Mouse (Mus musculus): ENCODE measurements around the gene Zmym4. TPM values are rescaled to one million over a fixed set of nuclear protein-coding genes. Genes with fewer than 3 reads are reported as not detected.
"Not testable (repeated sequence)": the region's sequence is repeated elsewhere in the genome, so short reads cannot be mapped to it uniquely, and the experiment has no call there.

The Zmym4 gene
- total and polyA plus RNA-seq, 3 experiments, result 13.6 to 22.8 (median 18.0) TPM

DNA sequence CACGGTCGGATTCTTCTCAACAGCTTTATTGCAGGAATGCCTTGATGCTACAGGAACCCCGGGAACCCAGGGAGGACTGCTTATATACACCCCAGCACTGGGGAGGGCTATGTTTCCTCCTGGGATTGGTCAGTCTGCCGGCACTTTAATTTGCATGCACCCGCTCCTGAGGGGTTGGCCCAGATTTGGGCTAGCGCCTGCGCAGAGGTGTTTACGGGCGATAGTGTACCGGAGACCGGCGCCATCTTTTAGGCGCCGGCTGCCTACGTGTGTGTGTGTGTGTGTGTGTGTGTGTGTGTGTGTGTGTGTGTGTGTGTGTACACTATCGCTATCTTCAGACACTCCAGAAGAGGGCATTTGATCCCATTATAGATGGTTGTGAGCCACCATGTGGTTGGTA, 31.4 kb upstream of the Zmym4 start:
- H3K4me2 ChIP-seq (ENCODE audit: insufficient read depth, low read depth, poor library complexity, severe bottlenecking); H3K27me3 ChIP-seq (replicated peaks); H3K36me3 ChIP-seq (replicated peaks in 1 of 2; ENCODE audit: control insufficient read depth in 1 of 2, insufficient read depth in 1 of 2, low read length in 1 of 2); in situ Hi-C loops (cut with MboI; ENCODE audit: low pct_ligation_motif_present, low pct_unique_long_range_greater_than_20kb, low sequenced_read_pairs); H3K27ac ChIP-seq (ENCODE audit: insufficient read depth, low read depth); H3K9me3 ChIP-seq (replicated peaks; ENCODE audit: low read length); H3K4me3 ChIP-seq (replicated peaks in 1 of 3; ENCODE audit: low read depth in 2 of 3, low read length in 2 of 3, poor library complexity in 1 of 3); dilution Hi-C loops (cut with MboI; ENCODE audit: extremely low pct_ligation_motif_present, extremely low pct_unique_long_range_greater_than_20kb, low sequenced_read_pairs); DNase-seq (ENCODE audit: extremely low read depth); H3K9ac ChIP-seq (ENCODE audit: insufficient read depth, low read depth); H3K79me2 ChIP-seq (replicated peaks; ENCODE audit: control insufficient read depth, extremely low read depth, insufficient read depth, poor library complexity, severe bottlenecking): not testable (repeated sequence)
- peaks cover 3 to 10% of the 10 kb centered on the region in 2 experiments; a peak in 3 of 4 replicates for H3K4me1 ChIP-seq (ENCODE audit: control insufficient read depth in 1 of 2, insufficient read depth in 2 of 2)

DNA sequence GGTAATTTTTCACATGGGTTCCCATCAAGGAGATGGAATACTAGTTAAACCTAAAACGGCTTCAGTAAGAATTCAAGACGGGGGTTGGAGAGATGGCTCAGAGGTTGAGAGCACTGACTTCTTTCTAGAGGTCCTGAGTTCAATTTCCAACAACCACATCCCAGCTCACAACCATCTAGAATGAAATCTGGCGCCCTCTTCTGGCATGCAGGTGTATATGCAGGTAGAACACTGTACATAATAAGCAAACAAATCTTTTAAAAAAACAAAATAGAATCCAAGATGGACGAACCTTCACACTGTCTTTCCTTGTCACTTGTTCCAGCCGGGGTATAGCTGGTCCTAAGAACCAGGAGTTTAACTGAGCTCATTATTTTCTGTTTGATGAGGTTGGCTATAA, 24.4 kb upstream of the Zmym4 start:
- no peaks in the 10 kb centered on the region for H3K9me3 ChIP-seq (replicated peaks; ENCODE audit: low read length)
- no peaks in the 10 kb centered on the region for H3K79me2 ChIP-seq (replicated peaks; ENCODE audit: control insufficient read depth, extremely low read depth, insufficient read depth, poor library complexity, severe bottlenecking)
- no peak for DNase-seq (ENCODE audit: extremely low read depth)
- no peak for TF ChIP-seq SMC3 (IDR thresholded peaks at IDR 0.05; ENCODE audit: low read depth, low read length)
- dilution Hi-C loops (cut with MboI; ENCODE audit: extremely low pct_ligation_motif_present, extremely low pct_unique_long_range_greater_than_20kb, low sequenced_read_pairs), result no loop called here
- H3K9ac ChIP-seq (ENCODE audit: insufficient read depth, low read depth), result no peak overlapping the region
- H3K36me3 ChIP-seq (replicated peaks in 1 of 2; ENCODE audit: control insufficient read depth in 1 of 2, insufficient read depth in 1 of 2, low read length in 1 of 2), result no peaks in the 10 kb centered on the region
- H3K27ac ChIP-seq (ENCODE audit: insufficient read depth, low read depth), result no peak overlapping the region
- in situ Hi-C loops (cut with MboI; ENCODE audit: low pct_ligation_motif_present, low pct_unique_long_range_greater_than_20kb, low sequenced_read_pairs), result no loop called here
- H3K4me3 ChIP-seq (replicated peaks in 1 of 3; ENCODE audit: low read depth in 2 of 3, low read length in 2 of 3, poor library complexity in 1 of 3), result no peak overlapping the region
- no peak overlapping the region for H3K4me2 ChIP-seq (ENCODE audit: insufficient read depth, low read depth, poor library complexity, severe bottlenecking)
- H3K4me1 ChIP-seq (ENCODE audit: control insufficient read depth in 1 of 2, insufficient read depth in 2 of 2), result peaks cover 0 to 14% of the 10 kb centered on the region in 2 experiments; a peak in 1 of 4 replicates
- H3K27me3 ChIP-seq (replicated peaks), result no peaks in the 10 kb centered on the region

DNA sequence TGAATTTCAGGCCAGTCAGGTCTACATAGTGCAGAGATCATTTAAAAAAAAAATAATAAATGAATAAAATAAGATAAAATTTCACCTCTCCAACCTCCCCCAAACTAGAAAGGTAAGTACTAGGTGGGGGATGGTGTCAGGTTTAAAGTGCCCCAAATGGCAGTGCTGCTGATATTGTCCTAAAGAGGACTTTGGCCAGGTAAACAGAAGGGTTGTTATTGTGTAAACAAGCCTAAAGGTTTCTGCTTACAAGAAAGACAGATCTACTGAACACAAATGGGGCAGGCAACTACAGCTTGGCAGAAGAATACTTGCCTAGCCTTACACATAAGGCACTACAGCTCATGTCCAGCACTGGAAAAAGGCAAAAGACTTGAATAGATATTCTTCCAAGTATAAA, 22.6 kb upstream of the Zmym4 start:
- no peaks in the 10 kb centered on the region for H3K9me3 ChIP-seq (replicated peaks; ENCODE audit: low read length)
- dilution Hi-C loops (cut with MboI; ENCODE audit: extremely low pct_ligation_motif_present, extremely low pct_unique_long_range_greater_than_20kb, low sequenced_read_pairs) (no loop called here), in situ Hi-C loops (cut with MboI; ENCODE audit: low pct_ligation_motif_present, low pct_unique_long_range_greater_than_20kb, low sequenced_read_pairs) (no loop called here)

DNA sequence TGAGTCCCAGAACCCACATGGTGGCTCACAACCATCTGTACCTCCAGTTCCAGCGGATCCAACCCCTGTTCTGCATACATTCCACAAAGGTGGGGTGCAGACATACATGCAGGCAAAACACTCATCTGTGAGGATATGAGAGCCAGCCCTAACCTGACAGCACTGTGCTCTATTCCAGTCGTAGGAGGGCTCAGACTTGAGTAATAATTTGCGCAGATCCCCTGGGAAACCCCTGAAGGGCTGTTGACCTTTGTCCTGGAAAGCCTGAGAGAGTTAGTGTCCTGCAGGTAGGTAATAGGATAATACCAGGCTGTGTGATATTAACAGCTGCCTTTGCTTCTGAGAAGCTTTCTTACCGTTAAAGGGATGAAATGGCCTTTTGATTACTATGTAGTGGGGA, 20.6 kb upstream of the Zmym4 start:
- Histone ChIP-seq H3K79me2 (replicated peaks; ENCODE audit: control insufficient read depth, extremely low read depth, insufficient read depth, poor library complexity, severe bottlenecking) (no peaks in the 10 kb centered on the region), H3K4me3 (replicated peaks in 1 of 3; ENCODE audit: low read depth in 2 of 3, low read length in 2 of 3, poor library complexity in 1 of 3) (no peak overlapping the region), H3K4me2 (ENCODE audit: insufficient read depth, low read depth, poor library complexity, severe bottlenecking) (no peak overlapping the region), H3K4me1 (ENCODE audit: control insufficient read depth in 1 of 2, insufficient read depth in 2 of 2) (peaks cover 0 to 5% of the 10 kb centered on the region in 2 experiments; a peak in 1 of 4 replicates), H3K36me3 (replicated peaks in 1 of 2; ENCODE audit: control insufficient read depth in 1 of 2, insufficient read depth in 1 of 2, low read length in 1 of 2) (no peaks in the 10 kb centered on the region), H3K27me3 (replicated peaks) (no peaks in the 10 kb centered on the region), H3K9me3 (replicated peaks; ENCODE audit: low read length) (no peaks in the 10 kb centered on the region), H3K9ac (ENCODE audit: insufficient read depth, low read depth) (no peak overlapping the region), H3K27ac (ENCODE audit: insufficient read depth, low read depth) (no peak overlapping the region)
- no peak for DNase-seq (ENCODE audit: extremely low read depth)
- in situ Hi-C loops (cut with MboI; ENCODE audit: low pct_ligation_motif_present, low pct_unique_long_range_greater_than_20kb, low sequenced_read_pairs) (no loop called here), dilution Hi-C loops (cut with MboI; ENCODE audit: extremely low pct_ligation_motif_present, extremely low pct_unique_long_range_greater_than_20kb, low sequenced_read_pairs) (no loop called here)
- TF ChIP-seq MYC (IDR thresholded peaks at IDR 0.05; ENCODE audit: low read depth, low read length) (no peak), TBP (conservative IDR thresholded peaks at IDR 0.05; ENCODE audit: low read depth, low read length) (no peak), RAD21 (IDR thresholded peaks at IDR 0.05; ENCODE audit: low read depth, low read length) (no peak), KAT2A (IDR thresholded peaks at IDR 0.05; ENCODE audit: insufficient replicate concordance, low read length) (no peak), PAX5 (IDR thresholded peaks at IDR 0.05; ENCODE audit: low read length) (no peak), ELF1 (IDR thresholded peaks at IDR 0.05; ENCODE audit: low read depth, low read length) (no peak), GABPA (IDR thresholded peaks at IDR 0.05; ENCODE audit: insufficient replicate concordance, low read depth, low read length) (no peak), E2F4 (IDR thresholded peaks at IDR 0.05; ENCODE audit: insufficient replicate concordance, low read depth, low read length) (no peak), ZNF384 (IDR thresholded peaks at IDR 0.05; ENCODE audit: low read depth, low read length) (no peak), HCFC1 (IDR thresholded peaks at IDR 0.05; ENCODE audit: low read depth, low read length) (no peak), MXI1 (IDR thresholded peaks at IDR 0.05; ENCODE audit: low read depth, low read length) (no peak), TCF12 (IDR thresholded peaks at IDR 0.05; ENCODE audit: low read depth, low read length) (no peak), ZMIZ1 (IDR thresholded peaks at IDR 0.05; ENCODE audit: low read depth, low read length) (no peak), JUN (IDR thresholded peaks at IDR 0.05; ENCODE audit: insufficient read depth, low read depth, low read length) (no peak), JUND (conservative IDR thresholded peaks at IDR 0.05; ENCODE audit: low read depth, low read length) (no peak), ETS1 (conservative IDR thresholded peaks at IDR 0.05; ENCODE audit: low read depth, low read length) (no peak)

More for the DNA sequence above, 22.6 kb upstream of the Zmym4 start:
- peaks cover 0 to 14% of the 10 kb centered on the region in 2 experiments; a peak in 1 of 4 replicates for H3K4me1 ChIP-seq (ENCODE audit: control insufficient read depth in 1 of 2, insufficient read depth in 2 of 2)
- no peak overlapping the region for H3K4me2 ChIP-seq (ENCODE audit: insufficient read depth, low read depth, poor library complexity, severe bottlenecking)
- no peak overlapping the region for H3K27ac ChIP-seq (ENCODE audit: insufficient read depth, low read depth)
- DNase-seq (ENCODE audit: extremely low read depth), result no peak
- H3K9ac ChIP-seq (ENCODE audit: insufficient read depth, low read depth), result no peak overlapping the region
- no peaks in the 10 kb centered on the region for H3K36me3 ChIP-seq (replicated peaks in 1 of 2; ENCODE audit: control insufficient read depth in 1 of 2, insufficient read depth in 1 of 2, low read length in 1 of 2)
- H3K4me3 ChIP-seq (replicated peaks in 1 of 3; ENCODE audit: low read depth in 2 of 3, low read length in 2 of 3, poor library complexity in 1 of 3), result no peak overlapping the region
- no peaks in the 10 kb centered on the region for H3K27me3 ChIP-seq (replicated peaks)
- no peaks in the 10 kb centered on the region for H3K79me2 ChIP-seq (replicated peaks; ENCODE audit: control insufficient read depth, extremely low read depth, insufficient read depth, poor library complexity, severe bottlenecking)
- TF ChIP-seq SMC3 (IDR thresholded peaks at IDR 0.05; ENCODE audit: low read depth, low read length), result no peak
- TF ChIP-seq ZNF384 (IDR thresholded peaks at IDR 0.05; ENCODE audit: low read depth, low read length), result no peak
- TF ChIP-seq ZMIZ1 (IDR thresholded peaks at IDR 0.05; ENCODE audit: low read depth, low read length), result no peak
- TF ChIP-seq CTCF (conservative IDR thresholded peaks at IDR 0.05 in 1 of 2, IDR thresholded peaks at IDR 0.05 in 1 of 2; ENCODE audit: low read depth in 2 of 2, low read length in 2 of 2), result no peak

All from CH12.LX (cell line).